Mouse (Mus musculus): Measurements from ENCODE around the gene Tbr1. TPM values are rescaled to one million over a fixed set of nuclear protein-coding genes. Genes with fewer than 3 reads are reported as not detected.

The Tbr1 gene
- 0.01 and 0.03 TPM in 2 replicates for polyA plus RNA-seq (2012; rRNA removed)

DNA sequence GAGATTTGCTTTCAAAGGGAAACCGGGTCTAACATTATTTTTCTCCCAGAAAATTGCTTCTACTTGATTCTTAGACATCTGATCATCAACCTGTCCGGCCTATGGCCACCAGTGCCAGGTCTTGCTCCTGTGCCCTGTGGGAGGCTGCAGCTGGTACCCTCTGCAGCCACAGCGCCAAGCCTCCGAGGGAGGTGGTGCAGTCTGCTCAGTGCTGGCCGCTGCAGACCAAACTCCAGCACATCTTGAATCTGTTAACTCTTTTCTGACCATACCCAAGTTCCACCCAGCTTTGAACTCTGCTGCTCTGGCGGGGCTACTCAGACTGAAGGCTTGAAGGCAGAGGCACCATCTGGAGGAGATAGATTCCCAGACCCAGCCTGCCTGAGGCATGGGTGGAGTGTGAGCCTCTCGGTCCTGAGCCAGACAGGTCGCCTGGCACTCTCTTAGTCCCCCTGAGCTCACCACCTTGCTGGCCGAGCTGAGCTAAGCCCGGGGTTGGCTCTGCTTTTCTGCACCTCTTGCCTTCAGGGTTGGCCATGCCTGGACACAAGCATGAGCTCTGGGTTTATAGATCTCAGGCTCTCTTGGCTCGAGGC is at the start of gene Tbr1:
Tbr1 (plus strand) TSS at position 275 of the 596 bp plus-strand sequence.

Other genes starting within 250 kb of the Tbr1 start
- 15.7 and 19.7 TPM in 2 replicates for gene Tank, start 224.3 kb upstream of the Tbr1 start, polyA plus RNA-seq (2012; rRNA removed)
- gene Psmd14, start 91.2 kb upstream of the Tbr1 start, polyA plus RNA-seq (2012; rRNA removed): 56.3 and 62.2 TPM in 2 replicates
- not detected in 2 replicates for gene Slc4a10, start 243.5 kb downstream of the Tbr1 start, polyA plus RNA-seq (2012; rRNA removed)